Mouse (Mus musculus) MEL (cell line): ENCODE data around the gene Cep295nl.

Experiments used
- BHLHE40 ChIP-seq: IDR thresholded peaks from 2 replicates; pipeline ENCODE4 v1.6.1; 2012; ENCODE audit warnings: low read depth, mild to moderate bottlenecking, inconsistent platforms, low read length, improper control_type of control experiment, borderline replicate concordance
- EP300 ChIP-seq, 2 experiments: IDR thresholded peaks; 2 replicates each; pipeline ENCODE4 v1.6.1; 2011; ENCODE audit warnings: improper control_type of control experiment in 2 of 2, low read length in 2 of 2, low read depth in 1 of 2, mild to moderate bottlenecking in 1 of 2
- GATA1 ChIP-seq: IDR thresholded peaks from 2 replicates; pipeline ENCODE4 v1.6.1; 2011; ENCODE audit warnings: low read depth, low read length, improper control_type of control experiment
- HCFC1 ChIP-seq: IDR thresholded peaks from 2 replicates; pipeline ENCODE4 v1.6.1; 2012; ENCODE audit warnings: low read depth, mild to moderate bottlenecking, inconsistent platforms, low read length, improper control_type of control experiment, moderate library complexity
- MYC ChIP-seq: IDR thresholded peaks from 2 replicates; pipeline ENCODE4 v1.6.1; 2011; ENCODE audit warnings: low read depth, mild to moderate bottlenecking, low read length, improper control_type of control experiment, moderate library complexity
- POLR2A ChIP-seq, 2 experiments: IDR thresholded peaks; 2 replicates each; pipeline ENCODE4 v1.6.1; 2011 to 2012; ENCODE audit warnings: low read length in 2 of 2, mild to moderate bottlenecking in 2 of 2, control low read depth in 1 of 2, improper control_type of control experiment in 1 of 2, low read depth in 1 of 2, moderate library complexity in 1 of 2; ENCODE audit not compliant: control insufficient read depth in 1 of 2, insufficient read depth in 1 of 2, poor library complexity in 1 of 2
- POLR2AphosphoS5 ChIP-seq: IDR thresholded peaks from 2 replicates; pipeline ENCODE4 v1.6.1; 2012; ENCODE audit warnings: low read depth, borderline replicate concordance, mild to moderate bottlenecking, inconsistent platforms, low read length, moderate library complexity, mixed read lengths
- UBTF ChIP-seq: IDR thresholded peaks from 2 replicates; pipeline ENCODE4 v1.6.1; 2012; ENCODE audit warnings: low read depth, mild to moderate bottlenecking, inconsistent platforms, low read length, improper control_type of control experiment, moderate library complexity, borderline replicate concordance; ENCODE audit not compliant: insufficient read depth

GRCm38 (mm10) chr11:118285791-118286190, 56.5 kb downstream of the Cep295nl start:
- no peak for TF ChIP-seq MYC
- TF ChIP-seq EP300 (IDR thresholded peaks at IDR 0.05; ENCODE audit: low read depth in 1 of 2, low read length in 2 of 2), result no peak
- TF ChIP-seq GATA1, result no peak
- TF ChIP-seq POLR2AphosphoS5, result no peak
- TF ChIP-seq HCFC1, result no peak
- TF ChIP-seq BHLHE40, result no peak
- TF ChIP-seq POLR2A (IDR thresholded peaks at IDR 0.05; ENCODE audit: control insufficient read depth in 1 of 2, insufficient read depth in 1 of 2, low read depth in 1 of 2, low read length in 2 of 2, poor library complexity in 1 of 2), result no peak
- no peak for TF ChIP-seq UBTF
